8 mouse cellular contexts compared by ENCODE assay signal in genomic region chr1:167669796-167670195, GRCm38 (mm10). TPM values are rescaled to one million over a fixed set of nuclear protein-coding genes. Genes with fewer than 3 reads are reported as not detected.
A peak's percentile ranks its signal among the peaks of the same experiment; 100 is the strongest.
DNase-seq lines count a peak whose midpoint lies in the region; TF ChIP-seq lines count a peak whose summit lies in the region.

No protein-coding gene starts in this region.

- peaks cover 63% of the 10 kb centered on the region for H3K27me3 ChIP-seq in heart, embryonic 10.5 days (ENCODE audit: insufficient read depth, poor library complexity, severe bottlenecking)
- H3K27me3 ChIP-seq in C2C12 (ENCODE audit: control insufficient read depth, insufficient read depth, insufficient read length), result peaks cover 25% of the 10 kb centered on the region

- H3K79me2 ChIP-seq in C2C12 (ENCODE audit: control insufficient read depth, insufficient read depth), result no peaks in the 10 kb centered on the region

- peak; percentile 31 for DNase-seq in heart, adult 8-10 months (ENCODE audit: low spot score)
- no peak for DNase-seq in heart, embryonic 10.5 days (ENCODE audit: low spot score)
- peak; percentile 74 for DNase-seq in brain, adult 2 months (ENCODE audit: low read depth, low spot score)
- DNase-seq in kidney, postnatal 36 days, result peak; percentile 62 to 86
- DNase-seq in mesoderm, embryonic 11.5 days (ENCODE audit: low read depth, low spot score), result peak; percentile 59
- peak; percentile 34 for DNase-seq in thymus, postnatal 0 days (ENCODE audit: low spot score)

- H3K9me3 ChIP-seq in heart, embryonic 10.5 days, result no peaks in the 10 kb centered on the region

- no peaks in the 10 kb centered on the region for H3K79me3 ChIP-seq in C2C12 (ENCODE audit: low read depth)

- peak; percentile 30 for TF ChIP-seq CTCF in C2C12 (IDR thresholded peaks at IDR 0.05; ENCODE audit: control insufficient read depth, insufficient read depth, insufficient read length)
- peak; percentile 70 for TF ChIP-seq CTCF in embryonic fibroblast, embryonic 13.5 days (IDR thresholded peaks at IDR 0.05; ENCODE audit: borderline replicate concordance, insufficient read depth, low read length)

- peaks cover 10% of the 10 kb centered on the region for H3K4me1 ChIP-seq in heart, embryonic 10.5 days
- no peaks in the 10 kb centered on the region for H3K4me1 ChIP-seq in embryonic fibroblast, embryonic 13.5 days (ENCODE audit: control insufficient read depth, insufficient read depth, low read length)

- no peak overlapping the region for H3K27ac ChIP-seq in heart, embryonic 10.5 days
- no peak overlapping the region for H3K27ac ChIP-seq in embryonic fibroblast, embryonic 13.5 days (ENCODE audit: insufficient read depth, low read length)

- no peak overlapping the region for H3K4me3 ChIP-seq in heart, embryonic 10.5 days
- H3K4me3 ChIP-seq in C2C12 (ENCODE audit: insufficient read depth, poor library complexity, severe bottlenecking), result no peak overlapping the region
- H3K4me3 ChIP-seq in embryonic fibroblast, embryonic 13.5 days (ENCODE audit: insufficient read depth, low read length), result no peak overlapping the region

- H3K36me3 ChIP-seq in heart, embryonic 10.5 days, result no peaks in the 10 kb centered on the region
- H3K36me3 ChIP-seq in C2C12 (ENCODE audit: control insufficient read depth, insufficient read depth), result no peaks in the 10 kb centered on the region

- H3ac ChIP-seq in C2C12 (ENCODE audit: control insufficient read depth, insufficient read length, low read depth), result no peak overlapping the region

- WGBS in heart, embryonic 10.5 days, result 29% methylated on average over 6 of the region's 6 CpGs

- TF ChIP-seq POLR2A in embryonic fibroblast, embryonic 13.5 days (IDR thresholded peaks at IDR 0.05; ENCODE audit: low read depth, low read length), result no peak

TF ChIP-seq in C2C12, 6 proteins besides CTCF, POLR2A, EP300 and RAD21:
- no peak for TF ChIP-seq MYOG (IDR thresholded peaks at IDR 0.05; ENCODE audit: control insufficient read depth, extremely low read depth, insufficient read length)
- no peak for TF ChIP-seq FOSL1 (IDR thresholded peaks at IDR 0.05; ENCODE audit: insufficient read depth, low read length, poor library complexity, severe bottlenecking)
- TF ChIP-seq MYOD1 (IDR thresholded peaks at IDR 0.05; ENCODE audit: control insufficient read depth, insufficient read length, low read depth), result no peak
- no peak for TF ChIP-seq CEBPB (IDR thresholded peaks at IDR 0.05; ENCODE audit: low read depth)
- no peak for TF ChIP-seq MAX (IDR thresholded peaks at IDR 0.05)
- peak; percentile 35 for TF ChIP-seq USF1 (IDR thresholded peaks at IDR 0.05; ENCODE audit: low read depth)

RNA-seq across cellular contexts. Expression of gene Lmx1a, which starts 19.2 kb away (rescaled TPM):
- total RNA-seq in heart, adult 8-10 months (2022), result not detected
- polyA plus RNA-seq in heart, embryonic 10.5 days (2016; fragmentation: Nextera tagmentation; extraction: Ambion mirVana), result 2.2 and 4.0 TPM in 2 replicates
- 0.04 TPM for polyA plus RNA-seq in C2C12 (2012; fragmentation: generic; extraction: Trizol)
- not detected in 2 replicates for polyA plus RNA-seq in embryonic fibroblast, embryonic 13.5 days (2011; ENCODE audit: insufficient read length, low read depth, missing spikeins)
- polyA plus RNA-seq in thymus, postnatal 0 days (2015; fragmentation: Nextera tagmentation; extraction: Ambion mirVana), result 0.08 and 0.10 TPM in 2 replicates
